In the genomic region with DNA sequence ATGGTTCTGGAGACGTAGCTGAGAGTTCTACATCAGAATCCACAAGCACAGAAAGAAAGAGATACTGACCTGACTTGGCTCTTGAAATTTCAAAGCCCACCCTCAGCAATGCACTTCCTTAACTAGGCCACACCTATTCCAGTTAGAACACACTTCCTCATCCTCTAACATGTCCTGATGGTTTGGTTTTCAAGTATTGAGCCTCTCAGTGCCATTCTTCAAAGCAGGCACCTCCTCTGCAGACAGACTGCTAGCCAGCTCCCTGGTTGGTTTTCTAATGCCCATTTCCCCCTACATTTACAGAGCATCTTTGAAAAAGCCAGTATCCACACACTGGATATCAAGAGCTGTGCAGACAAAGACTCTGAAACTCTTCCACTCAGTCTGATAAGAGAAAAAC, we compare ENCODE assay signal across 20 mouse cellular contexts. TPM values are rescaled to one million over a fixed set of nuclear protein-coding genes. Genes with fewer than 3 reads are reported as not detected.
DNase-seq lines count a peak whose midpoint lies in the region; ATAC-seq and TF ChIP-seq lines count a peak whose summit lies in the region.
"Had no signal": no experiment of that assay in that cellular context is flagged by ENCODE, and none has a peak within 500 bp of the region (broad histone marks: within the 10 kb centered on the region; RNA-seq: fewer than 3 reads in every experiment).

No protein-coding gene starts in this region.

- H3K79me2 ChIP-seq in CH12.LX (replicated peaks; ENCODE audit: control insufficient read depth, extremely low read depth, insufficient read depth, poor library complexity, severe bottlenecking) = no peaks in the 10 kb centered on the region

- H3K36me3 ChIP-seq in CH12.LX (replicated peaks in 1 of 2; ENCODE audit: control insufficient read depth in 1 of 2, insufficient read depth in 1 of 2, low read length in 1 of 2) = peaks cover 5 to 33% of the 10 kb centered on the region in 2 experiments
- H3K36me3 ChIP-seq: embryonic facial prominence, embryonic 12.5 days; forebrain, embryonic 12.5 days; heart, embryonic 13.5 days; hindbrain, embryonic 12.5 days; midbrain, embryonic 15.5 days; neural tube, embryonic 15.5 days had no signal

- H3K27me3 ChIP-seq in CH12.LX (replicated peaks) = no peaks in the 10 kb centered on the region
- H3K27me3 ChIP-seq: embryonic facial prominence, embryonic 12.5 days; forebrain, embryonic 12.5 days; heart, embryonic 13.5 days; hindbrain, embryonic 12.5 days; midbrain, embryonic 15.5 days; neural tube, embryonic 15.5 days had no signal

- peak overlapping the region; percentile 59 to 74 (median 60) for H3K4me3 ChIP-seq in CH12.LX (replicated peaks in 1 of 3; ENCODE audit: low read depth in 2 of 3, low read length in 2 of 3, poor library complexity in 1 of 3)
- H3K4me3 ChIP-seq: embryonic facial prominence, embryonic 12.5 days; forebrain, embryonic 12.5 days; heart, embryonic 13.5 days; hindbrain, embryonic 12.5 days; layer of hippocampus, adult 2 months; midbrain, embryonic 15.5 days; neural tube, embryonic 15.5 days had no signal

- TF ChIP-seq CTCF in CH12.LX (conservative IDR thresholded peaks at IDR 0.05 in 1 of 2, IDR thresholded peaks at IDR 0.05 in 1 of 2; ENCODE audit: low read depth in 2 of 2, low read length in 2 of 2) = no peak

- peak; percentile 47 for ATAC-seq in neutrophil, adult 5-6 weeks (ENCODE audit: extremely low read depth, insufficient number of reproducible peaks, low FRiP score, poor library complexity, severe bottlenecking)
- ATAC-seq: midbrain, embryonic 15.5 days had no signal

- dilution Hi-C loops in CH12.LX (cut with MboI; ENCODE audit: extremely low pct_ligation_motif_present, extremely low pct_unique_long_range_greater_than_20kb, low sequenced_read_pairs) = no loop called here

- peak overlapping the region; percentile 87; the same call in 1 of the 2 replicates for H3K9ac ChIP-seq in CH12.LX (ENCODE audit: insufficient read depth, low read depth)
- H3K9ac ChIP-seq: embryonic facial prominence, embryonic 12.5 days; forebrain, embryonic 12.5 days; heart, embryonic 13.5 days; hindbrain, embryonic 12.5 days; midbrain, embryonic 15.5 days; neural tube, embryonic 15.5 days had no signal

- in situ Hi-C loops in CH12.LX (cut with MboI; ENCODE audit: low pct_ligation_motif_present, low pct_unique_long_range_greater_than_20kb, low sequenced_read_pairs) = no loop called here

- peak; percentile 22; the same call in 1 of the 2 replicates for TF ChIP-seq POLR2A in CH12.LX (IDR thresholded peaks at IDR 0.05; ENCODE audit: low read depth, low read length)

- TF ChIP-seq EP300 in CH12.LX (IDR thresholded peaks at IDR 0.05; ENCODE audit: low read length) = no peak

- H3K9me3 ChIP-seq in CH12.LX (replicated peaks; ENCODE audit: low read length) = no peaks in the 10 kb centered on the region
- H3K9me3 ChIP-seq: embryonic facial prominence, embryonic 12.5 days; forebrain, embryonic 12.5 days; heart, embryonic 13.5 days; hindbrain, embryonic 12.5 days; midbrain, embryonic 15.5 days; neural tube, embryonic 15.5 days had no signal

- peak overlapping the region; percentile 67; the same call in 1 of the 2 replicates for H3K27ac ChIP-seq in CH12.LX (ENCODE audit: insufficient read depth, low read depth)
- H3K27ac ChIP-seq: embryonic facial prominence, embryonic 12.5 days; forebrain, embryonic 12.5 days; heart, embryonic 13.5 days; hindbrain, embryonic 12.5 days; layer of hippocampus, adult 2 months; midbrain, embryonic 15.5 days; neural tube, embryonic 15.5 days had no signal

- TF ChIP-seq RAD21 in CH12.LX (IDR thresholded peaks at IDR 0.05; ENCODE audit: low read depth, low read length) = no peak

- peak overlapping the region; percentile 90 for H3K4me2 ChIP-seq in CH12.LX (ENCODE audit: insufficient read depth, low read depth, poor library complexity, severe bottlenecking)
- H3K4me2 ChIP-seq: embryonic facial prominence, embryonic 12.5 days; forebrain, embryonic 12.5 days; heart, embryonic 13.5 days; hindbrain, embryonic 12.5 days; midbrain, embryonic 15.5 days; neural tube, embryonic 15.5 days had no signal

- peaks cover 21 to 70% of the 10 kb centered on the region in 2 experiments for H3K4me1 ChIP-seq in CH12.LX (ENCODE audit: control insufficient read depth in 1 of 2, insufficient read depth in 2 of 2)
- H3K4me1 ChIP-seq: embryonic facial prominence, embryonic 12.5 days; forebrain, embryonic 12.5 days; heart, embryonic 13.5 days; hindbrain, embryonic 12.5 days; midbrain, embryonic 15.5 days; neural tube, embryonic 15.5 days had no signal

- peak; percentile 3 for DNase-seq in lung, postnatal 36 days
- DNase-seq in lung, postnatal 25 days (ENCODE audit: low spot score) = no peak
- peak; percentile 61 for DNase-seq in CH12.LX (ENCODE audit: extremely low read depth)
- DNase-seq in induced T-regulatory cell, adult 2 months (ENCODE audit: low read depth) = peak; percentile 84
- no peak for DNase-seq in heart, adult 9 months (ENCODE audit: low spot score in 2 of 2)
- no peak for DNase-seq in kidney, adult 8-10 months
- no peak for DNase-seq in adrenal gland, postnatal 10 days
- DNase-seq: cerebellum, adult 9-11 months; kidney, adult 18-20 months; right cerebral cortex, adult 18-20 months had no signal

TF ChIP-seq in CH12.LX, 34 proteins besides CTCF, POLR2A, EP300 and RAD21:
- TF ChIP-seq TCF12 (IDR thresholded peaks at IDR 0.05; ENCODE audit: low read depth, low read length) = no peak
- peak; percentile 73 for TF ChIP-seq ELF1 (IDR thresholded peaks at IDR 0.05; ENCODE audit: low read depth, low read length)
- 0 out of 2 replicates have a peak, but pooled peaks have one; percentile 47 for TF ChIP-seq TBP (conservative IDR thresholded peaks at IDR 0.05; ENCODE audit: low read depth, low read length)

RNA-seq across cellular contexts. Expression of a gene that starts 58.7 kb away (rescaled TPM):
- 2.7 and 3.3 TPM in 2 replicates for total RNA-seq in CH12.LX (2012; rRNA removed)
- 17.5 and 18.8 TPM in 2 replicates for total RNA-seq in CH12.LX (2014; rRNA removed)
- 14.9 and 15.3 TPM in 2 replicates for polyA plus RNA-seq in CH12.LX (2012; ENCODE audit: insufficient read length, low read depth)
- 0.61 and 1.2 TPM in 2 replicates for total RNA-seq in neutrophil, adult 5-6 weeks (2017)
- 1 to 10 TPM; 1.3 to 4.3 TPM for total RNA-seq in adrenal gland, postnatal 10 days (2021)
- total RNA-seq: gastrocnemius, adult 8-10 months; layer of hippocampus, adult 2 months; left cerebral cortex, postnatal 25 days had no signal

Comparison
In these comparisons a context has a peak if more than half of its experiments do, and no peak if none do; other contexts are left out.
1. DNase-seq: peak in lung, postnatal 36 days (single experiment), CH12.LX (single experiment) and induced T-regulatory cell, adult 2 months (single experiment); none in lung, postnatal 25 days (single experiment), heart, adult 9 months (0 of 2), kidney, adult 8-10 months (0 of 2) and adrenal gland, postnatal 10 days (single experiment).